Mouse (Mus musculus) gastrocnemius, postnatal 4 days (tissue): ENCODE measurements around the gene Camsap1. TPM values are rescaled to one million over a fixed set of nuclear protein-coding genes. Genes with fewer than 3 reads are reported as not detected.

ENCODE experiments used
- DNase-seq, 2 experiments: peaks; one replicate each; pipeline ENCODE4 v3.0.0; 2021 to 2022; ENCODE audit warnings: low spot score in 2 of 2, mixed read lengths in 2 of 2
- total RNA-seq, 2 experiments: library from RNA; stranded (reverse); gene quantifications; 2 replicates each; pipeline ENCODE4 v1.2.3; 2021

Camsap1 gene
- total RNA-seq, 2 experiments from 2014 or later = 34.2 to 45.1 TPM

DNA sequence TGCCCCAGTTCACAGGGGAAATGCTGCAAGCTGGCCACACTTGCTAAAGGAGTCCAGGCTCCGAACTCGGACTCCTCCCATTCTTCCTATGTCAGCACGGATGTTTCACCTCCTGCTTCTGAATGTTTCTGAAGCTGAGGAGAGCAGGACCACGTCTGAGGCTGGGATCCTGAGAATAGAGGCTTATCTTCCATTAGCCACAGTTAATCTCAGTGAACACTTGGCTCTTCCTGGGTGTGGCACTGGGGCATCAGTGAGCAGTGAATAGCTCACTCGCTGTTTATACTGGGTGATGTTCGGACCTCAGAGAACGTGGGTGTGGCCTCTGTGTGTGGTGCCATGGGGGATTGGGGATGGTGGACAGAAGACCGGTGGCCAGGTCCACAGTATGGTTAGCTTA is 95.9 kb downstream of the Camsap1 start:
- DNase-seq = no peak

DNA sequence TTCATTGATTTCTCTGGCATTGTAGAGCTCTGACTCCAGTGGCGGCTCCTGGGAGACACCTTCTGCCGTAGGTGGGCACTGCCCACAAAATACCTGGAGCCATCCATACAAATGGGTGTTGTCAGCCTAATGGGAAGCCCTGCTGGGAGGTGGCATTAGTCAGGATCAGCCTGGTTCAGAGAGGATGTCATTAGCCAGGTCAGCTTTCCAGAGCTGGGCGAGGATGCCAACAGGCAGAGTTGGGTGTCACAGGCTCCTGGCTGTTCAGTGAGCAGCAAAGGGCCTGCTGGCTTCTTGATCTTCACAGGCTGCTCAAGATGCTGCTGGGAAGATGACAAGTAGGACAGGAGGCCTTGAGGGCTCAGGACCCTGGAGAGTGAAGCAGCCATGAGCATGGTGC is 98.3 kb downstream of the Camsap1 start:
- no peak for DNase-seq

DNA sequence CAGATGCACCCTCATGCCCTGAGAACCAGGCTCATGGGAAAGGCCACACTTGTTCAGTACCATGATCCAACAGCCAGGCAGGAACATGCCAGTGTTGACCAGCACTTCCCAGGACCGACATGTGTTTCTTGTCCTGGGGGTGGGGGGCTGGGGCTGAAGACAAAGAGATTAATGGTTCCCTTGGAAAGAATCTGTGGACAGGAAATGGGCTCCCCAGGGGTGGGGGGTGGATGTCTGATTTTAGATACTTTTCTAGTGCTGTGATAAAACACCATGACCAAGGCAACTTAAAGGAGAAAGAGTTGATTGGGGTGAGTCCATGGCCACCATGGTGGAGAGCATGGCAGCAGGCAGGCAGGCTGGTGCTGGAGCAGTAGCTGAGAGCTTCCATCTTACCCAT is 100.8 kb downstream of the Camsap1 start:
- no peak for DNase-seq

DNA sequence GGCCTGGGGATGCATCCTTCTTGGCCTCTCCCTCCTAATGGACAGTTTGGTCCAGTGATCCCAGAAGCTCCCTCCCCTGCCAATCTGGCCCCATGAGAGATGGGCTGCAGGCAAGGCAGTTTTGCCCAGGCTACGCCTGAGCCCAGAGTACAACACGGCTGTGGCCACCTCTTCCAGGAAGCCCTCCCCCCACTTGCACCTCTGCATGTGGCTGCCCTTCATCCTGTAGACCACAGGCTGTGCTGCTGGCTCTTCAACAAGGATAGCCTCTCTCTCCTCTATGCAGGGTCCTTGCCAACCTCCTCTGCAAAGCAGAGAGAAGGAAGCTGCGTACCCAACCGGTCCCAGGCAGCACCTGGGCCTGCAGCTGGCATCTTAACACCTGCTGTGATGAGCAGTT is 104.0 kb downstream of the Camsap1 start:
- no peak for DNase-seq

DNA sequence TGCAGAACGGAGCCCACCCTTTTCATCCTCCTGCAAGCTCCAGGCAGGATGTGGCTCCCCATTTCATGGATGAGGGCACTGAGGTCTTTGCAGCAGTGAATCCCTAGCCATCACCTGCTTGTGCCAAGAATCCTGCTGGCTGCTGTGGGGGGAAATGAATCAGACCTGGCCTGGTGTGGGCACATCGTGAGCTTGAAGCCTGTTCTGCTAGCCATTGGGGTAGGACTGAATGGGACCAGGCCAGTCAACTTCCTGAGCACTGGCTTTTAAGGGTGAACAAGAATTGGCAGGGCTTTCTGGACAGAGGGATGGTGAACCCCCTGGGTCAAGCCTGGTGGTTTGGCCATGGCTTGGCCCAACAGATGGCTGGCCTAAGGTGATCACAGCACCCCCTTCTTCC is 104.6 kb downstream of the Camsap1 start:
- no peak for DNase-seq

DNA sequence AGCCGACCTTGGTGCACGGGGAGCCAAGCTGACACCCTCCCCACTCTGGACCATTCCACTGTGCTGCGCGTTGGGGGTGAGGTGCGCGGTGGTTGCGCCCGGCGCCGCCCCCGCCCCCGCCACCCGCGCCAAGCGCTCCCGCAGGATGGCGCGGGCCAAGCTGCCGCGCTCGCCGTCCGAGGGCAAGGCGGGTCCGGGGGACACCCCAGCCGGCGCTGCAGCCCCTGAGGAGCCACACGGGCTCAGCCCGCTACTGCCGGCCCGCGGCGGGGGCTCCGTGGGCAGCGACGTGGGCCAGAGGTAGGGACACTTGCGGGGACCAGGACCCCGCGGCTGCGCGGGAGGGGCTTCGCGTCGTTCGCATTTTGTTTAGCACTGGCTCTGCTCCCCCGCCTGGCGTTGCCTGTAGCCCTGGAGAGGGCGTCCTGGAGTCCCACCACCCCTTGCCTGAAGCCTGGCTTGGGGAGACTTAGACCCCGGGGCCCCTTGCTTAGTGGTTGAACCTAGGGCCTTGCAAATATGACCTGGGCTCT is 105.3 kb downstream of the Camsap1 start:
- DNase-seq = no peak

DNA sequence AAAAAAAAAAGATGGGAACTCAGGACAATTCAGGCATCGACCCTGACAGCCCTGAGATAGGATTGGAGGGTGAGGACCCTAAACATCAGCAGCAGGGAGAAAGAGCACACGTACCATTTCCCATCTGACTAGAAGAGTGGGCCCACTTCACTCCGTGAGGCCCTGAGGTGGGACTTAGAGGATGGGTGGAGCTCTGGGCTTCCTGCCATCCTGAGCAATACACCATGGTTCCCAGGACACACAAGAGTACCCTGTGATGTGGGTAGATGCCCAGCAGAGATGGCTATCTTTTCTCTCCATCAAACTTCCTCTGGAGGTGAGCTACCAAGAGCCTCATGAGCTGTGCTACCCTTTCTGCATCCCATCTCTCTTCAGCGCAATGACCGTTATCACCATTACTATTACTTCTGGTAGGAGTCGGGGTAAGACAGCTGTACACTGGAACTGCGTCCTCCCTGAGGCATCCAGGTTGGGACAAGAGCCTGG is 105.8 kb downstream of the Camsap1 start:
- no peak for DNase-seq

Other genes with a start within 250 kb of the Camsap1 start
- not detected for gene Obp2b, start 246.3 kb downstream of the Camsap1 start, total RNA-seq
- not detected for gene Lcn3, start 217.7 kb downstream of the Camsap1 start, total RNA-seq
- gene Lcn11, start 206.3 kb downstream of the Camsap1 start, total RNA-seq = not detected
- gene Gm13539, start 201.0 kb downstream of the Camsap1 start, total RNA-seq = not detected
- gene Glt6d1, start 167.4 kb downstream of the Camsap1 start, total RNA-seq = not detected
- not detected for gene Lcn9, start 160.1 kb downstream of the Camsap1 start, total RNA-seq
- gene Sohlh1, start 136.0 kb downstream of the Camsap1 start, total RNA-seq = not detected
- gene Kcnt1, start 119.5 kb downstream of the Camsap1 start, total RNA-seq = under 1 TPM; 0.16 to 0.49 TPM
- 100 to 1,000 TPM; 186 to 187 TPM for gene Ubac1, start 38.5 kb upstream of the Camsap1 start, total RNA-seq
- 10 to 100 TPM; 10.8 to 11.2 TPM for gene Nacc2, start 139.9 kb upstream of the Camsap1 start, total RNA-seq
- not detected for gene Lhx3, start 225.0 kb upstream of the Camsap1 start, total RNA-seq